Mouse (Mus musculus) C2C12 (cell line): ENCODE results near the gene Hepacam.

Experiments used
- CEBPB ChIP-seq: IDR thresholded peaks from one replicate; pipeline ENCODE4 v1.6.1; 2011; ENCODE audit warnings: low read depth, mild to moderate bottlenecking, control low read depth, moderate library complexity
- CTCF ChIP-seq: IDR thresholded peaks from one replicate; pipeline ENCODE4 v1.5.1; 2011; ENCODE audit not compliant: control insufficient read depth, insufficient read depth, insufficient read length
- FOSL1 ChIP-seq: IDR thresholded peaks from one replicate; pipeline ENCODE4 v1.8.0; 2011; ENCODE audit warnings: mild to moderate bottlenecking, low read length; ENCODE audit not compliant: poor library complexity, insufficient read depth, severe bottlenecking
- MYOG ChIP-seq: IDR thresholded peaks from one replicate; pipeline ENCODE4 v1.6.1; 2011; ENCODE audit not compliant: control insufficient read depth, insufficient read length; ENCODE audit errors: extremely low read depth
- USF1 ChIP-seq: IDR thresholded peaks from one replicate; pipeline ENCODE4 v1.6.1; 2011; ENCODE audit warnings: low read depth, mild to moderate bottlenecking, control low read depth, moderate library complexity

DNA sequence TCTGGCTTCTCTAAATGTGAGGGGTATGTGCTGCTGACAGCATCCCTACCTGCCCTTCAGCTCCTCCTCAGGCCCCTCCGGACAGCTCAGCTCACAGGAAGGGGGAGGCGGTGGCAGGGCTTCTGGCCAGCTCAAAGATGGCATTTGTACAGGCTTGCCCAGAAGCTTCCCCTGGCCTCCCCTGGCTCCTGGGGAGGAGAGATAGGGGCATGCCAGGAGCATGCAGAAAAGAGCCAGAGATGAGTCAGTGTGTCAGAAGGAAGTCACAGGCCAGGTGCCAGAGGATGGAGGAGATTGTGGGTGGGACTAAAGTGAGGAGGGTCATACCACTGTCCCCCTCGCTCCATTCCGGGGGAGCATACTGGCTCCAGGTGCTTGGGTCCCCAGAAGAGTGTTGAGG is 51.6 kb downstream of the Hepacam start:
- TF ChIP-seq CTCF, result no peak
- no peak for TF ChIP-seq CEBPB
- TF ChIP-seq MYOG, result no peak
- no peak for TF ChIP-seq USF1
- TF ChIP-seq FOSL1, result no peak
